Mouse (Mus musculus): ENCODE measurements around the gene Tnfaip2.

The Tnfaip2 gene

DNA sequence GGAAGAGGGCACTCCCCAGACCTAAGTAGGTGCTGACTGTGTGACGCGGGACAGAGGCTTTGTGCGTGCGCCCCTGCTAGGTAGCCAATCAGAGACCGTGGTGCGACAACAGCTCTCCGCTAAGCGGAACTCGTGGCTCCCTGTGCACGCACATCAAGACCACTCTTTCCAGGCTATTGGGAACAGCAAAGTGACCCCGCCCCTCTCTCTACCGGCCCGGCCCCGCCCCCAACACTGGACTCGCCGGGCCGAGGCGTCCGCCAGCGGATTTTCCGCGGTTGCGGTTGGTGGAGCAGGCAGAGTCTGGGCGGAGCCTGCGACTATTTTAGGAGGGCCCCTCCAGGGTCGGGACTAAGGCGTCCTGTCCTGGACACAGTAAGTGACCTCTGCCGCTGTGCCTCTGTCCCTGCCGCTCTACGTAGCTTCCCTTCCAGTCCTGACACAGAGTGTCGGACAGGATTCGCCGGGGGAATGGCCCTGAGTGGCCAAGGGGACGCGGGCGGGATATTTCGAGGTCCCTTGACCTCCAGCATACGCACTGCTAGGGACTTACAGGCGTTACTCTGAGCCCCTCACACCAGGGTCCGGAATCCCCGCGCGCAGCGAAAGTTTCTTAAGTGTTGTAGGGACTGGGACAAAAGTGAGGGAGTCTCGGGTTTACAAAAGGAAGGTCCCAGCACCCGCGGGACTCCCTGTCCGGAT is at the start of gene Tnfaip2:
Gene Tnfaip2, plus strand, starts transcription at position 161 of the 702 bp plus-strand sequence.
- in situ Hi-C loops (cut with MboI, MseI): no loop called here

GRCm38 (mm10) chr12:111394008-111394407 is 48.3 kb upstream of the Tnfaip2 start:
- in situ Hi-C loops (cut with MboI, MseI): no loop called here

- in situ Hi-C loops (cut with MboI, MseI): no loop called here
Observed at GRCm38 (mm10) chr12:111396997-111397396, 45.3 kb upstream of the Tnfaip2 start.

DNA sequence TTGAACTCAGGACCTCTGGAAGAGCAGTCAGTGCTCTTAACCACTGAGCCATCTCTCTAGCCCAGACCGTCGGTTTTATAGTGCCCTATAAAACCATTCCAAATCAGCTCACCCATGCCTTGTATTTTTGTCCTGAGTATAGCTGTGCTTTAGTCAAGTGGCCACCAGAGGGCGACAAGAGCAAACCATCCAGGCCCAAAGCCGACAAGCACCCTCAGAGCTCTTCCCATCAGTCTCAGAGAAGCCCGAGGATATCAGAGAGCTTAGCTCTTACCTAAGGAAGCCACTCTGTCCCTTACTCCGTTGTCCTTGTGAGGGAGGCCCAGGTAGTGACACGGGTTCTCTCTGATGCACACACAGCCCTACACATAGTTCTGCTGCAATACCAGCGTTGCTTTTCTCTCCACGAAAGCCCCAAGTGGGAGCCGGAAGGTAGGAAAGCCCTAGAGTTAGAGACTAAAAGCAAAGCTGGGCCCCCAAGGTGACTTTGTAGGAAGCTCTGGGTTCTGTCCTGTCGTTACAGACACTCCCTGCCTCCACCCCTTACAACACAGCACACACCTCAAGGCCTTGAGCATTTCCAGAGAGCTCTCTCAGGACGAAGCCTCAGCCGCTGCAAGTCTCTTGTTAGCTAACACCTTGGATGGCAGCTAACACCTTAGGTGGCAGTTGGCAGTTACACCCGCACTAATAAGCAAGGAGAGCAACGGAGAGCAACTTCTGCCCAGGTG is 40.6 kb upstream of the Tnfaip2 start:
- in situ Hi-C loops (cut with MboI, MseI): loop anchor here in 1 of 2 experiments (25.0 kb wide), 1 partner anchor 1511 kb away; no protein-coding TSS in a partner anchor

DNA sequence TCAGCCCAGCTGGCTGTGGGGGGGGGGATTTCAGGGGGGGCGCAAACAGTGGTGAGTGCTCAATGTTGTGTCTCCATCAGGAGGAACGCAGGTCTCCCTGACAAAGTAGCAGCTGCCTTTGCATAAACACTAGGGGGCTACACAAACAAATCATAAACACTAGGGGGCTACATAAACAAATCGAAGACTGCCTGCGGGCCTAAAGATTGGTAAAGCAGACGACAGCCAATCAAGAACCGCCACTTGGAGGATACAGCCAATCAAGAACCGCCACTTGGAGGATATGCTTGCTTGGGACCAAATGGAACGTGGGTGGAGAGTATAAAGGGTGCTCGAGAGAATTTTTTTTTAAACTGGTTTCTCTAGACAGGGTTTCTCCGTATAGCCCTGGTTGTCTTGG is 37.4 kb upstream of the Tnfaip2 start:
- in situ Hi-C loops (cut with MboI, MseI): loop anchor here in 1 of 2 experiments (25.0 kb wide), 1 partner anchor 1507 kb away; no protein-coding TSS in a partner anchor

DNA sequence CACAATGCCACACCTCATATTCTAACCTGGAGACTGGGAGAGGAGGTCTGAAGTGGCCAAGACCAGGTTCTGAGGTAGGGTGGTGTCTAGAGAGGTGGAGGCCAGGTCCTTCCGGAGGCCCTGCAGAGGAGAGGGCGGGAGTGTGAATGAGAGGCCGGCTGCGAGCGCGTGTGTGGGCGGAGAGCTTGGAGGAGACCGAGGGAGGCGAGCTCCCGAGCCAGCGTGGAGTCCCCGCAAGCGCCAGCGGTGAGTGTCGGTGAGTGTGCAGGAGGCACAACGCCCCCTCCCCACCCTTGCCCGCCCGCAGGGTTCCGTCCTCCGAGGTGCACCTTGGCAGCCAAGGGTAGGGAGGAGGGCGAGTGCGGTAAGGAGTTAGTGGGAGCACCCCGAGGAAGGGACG is 35.6 kb upstream of the Tnfaip2 start, which contains the start of gene Lbhd2:
Gene Lbhd2, plus strand, starts transcription at position 188 of the 400 bp plus-strand sequence.
- in situ Hi-C loops (cut with MboI, MseI): loop anchor here in 1 of 2 experiments (25.0 kb wide), 1 partner anchor 1506 kb away; no protein-coding TSS in a partner anchor

DNA sequence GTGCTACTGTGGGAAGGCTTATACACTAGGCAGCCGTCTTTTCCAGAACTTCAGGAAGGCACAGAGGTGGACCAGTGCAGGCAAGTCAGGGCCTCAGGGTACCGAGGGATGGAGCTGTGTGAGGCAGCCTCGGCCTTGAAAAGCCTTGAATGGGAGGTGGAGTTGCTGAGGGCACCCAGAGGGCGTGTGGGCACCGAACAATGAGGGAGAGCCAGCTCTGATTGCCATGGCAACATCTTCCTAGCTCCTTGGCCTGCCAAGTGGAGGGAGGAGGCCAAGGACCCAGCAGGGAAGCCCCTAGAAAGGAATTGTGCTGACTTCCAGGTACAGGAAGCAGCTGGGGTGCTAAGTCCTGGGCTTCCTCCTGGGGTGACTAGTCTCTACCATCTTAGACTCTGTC is 32.7 kb upstream of the Tnfaip2 start:
- in situ Hi-C loops (cut with MboI, MseI): loop anchor here in 1 of 2 experiments (25.0 kb wide), 1 partner anchor 1503 kb away; no protein-coding TSS in a partner anchor

GRCm38 (mm10) chr12:111411631-111412355 is 30.5 kb upstream of the Tnfaip2 start:
- in situ Hi-C loops (cut with MboI, MseI): loop anchor here in 1 of 2 experiments (25.0 kb wide), 1 partner anchor 1501 kb away; no protein-coding TSS in a partner anchor

- in situ Hi-C loops (cut with MboI, MseI): loop anchor here in 1 of 2 experiments (25.0 kb wide), 1 partner anchor 1500 kb away; no protein-coding TSS in a partner anchor
Observed at GRCm38 (mm10) chr12:111412581-111413284, 29.5 kb upstream of the Tnfaip2 start.

DNA sequence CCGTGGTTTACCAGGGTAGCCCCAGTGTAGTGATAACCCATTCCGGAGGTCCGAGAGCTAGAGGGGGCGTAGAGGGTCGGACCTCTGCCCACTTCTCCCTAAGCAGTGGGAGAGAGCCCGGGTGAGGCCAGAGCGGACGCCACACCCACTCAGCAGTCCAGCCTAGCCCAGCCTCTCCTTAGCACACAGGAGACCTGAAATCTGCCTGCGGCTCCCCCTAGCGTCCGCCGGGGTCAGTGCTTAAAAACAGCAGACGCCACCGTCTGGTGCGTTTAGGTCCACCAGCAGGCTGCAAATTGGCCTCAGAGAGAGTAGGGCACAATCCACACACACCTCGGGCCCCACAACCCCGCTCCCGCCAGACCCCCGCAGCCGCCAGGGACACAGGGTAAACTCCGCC is 29.0 kb upstream of the Tnfaip2 start:
- in situ Hi-C loops (cut with MboI, MseI): loop anchor here in 1 of 2 experiments (25.0 kb wide), 1 partner anchor 1499 kb away; no protein-coding TSS in a partner anchor

DNA sequence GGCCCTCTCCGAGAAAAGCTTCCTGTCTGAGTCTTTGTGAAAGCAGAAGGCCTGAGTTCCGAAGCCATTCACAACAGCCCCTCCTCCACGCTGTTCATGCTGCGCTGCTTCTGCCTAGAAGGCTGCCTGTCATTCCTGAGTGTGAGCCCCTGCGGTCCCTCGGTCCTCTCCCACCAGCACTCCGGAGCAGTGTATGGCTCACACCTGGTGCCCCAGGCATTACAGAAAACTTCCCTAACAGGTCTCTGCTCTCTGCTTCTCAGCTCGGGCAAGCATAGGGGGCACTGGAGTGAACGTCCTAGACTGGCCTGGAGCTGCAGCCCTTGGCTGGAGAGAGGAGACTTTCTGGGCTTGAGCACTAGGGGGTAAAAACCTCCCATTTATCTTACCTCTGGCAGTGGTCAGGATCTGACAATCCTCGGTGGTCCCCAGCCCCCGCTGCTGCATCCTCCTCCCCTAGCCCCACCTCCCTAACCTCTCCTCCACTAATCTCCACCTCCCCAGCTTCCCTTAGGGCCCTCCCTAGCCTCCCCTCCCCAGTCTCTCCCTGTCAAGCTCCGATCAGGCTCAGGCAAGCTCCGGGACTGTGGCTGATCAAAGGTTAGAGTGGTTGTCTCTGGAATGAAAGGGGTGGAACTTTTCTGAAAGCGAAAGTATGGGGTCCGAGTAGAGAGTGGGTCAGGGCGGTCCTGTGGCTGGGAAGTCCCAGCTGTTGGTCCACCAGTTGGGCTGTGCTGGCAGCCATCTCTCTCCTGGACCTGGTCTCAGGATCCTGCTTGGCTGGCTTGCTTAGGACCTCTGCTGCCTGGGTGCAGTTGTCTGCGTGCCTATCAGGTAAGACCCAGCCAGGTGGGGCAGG is 25.1 kb upstream of the Tnfaip2 start, which contains the start of gene Exoc3l4:
Gene Exoc3l4, plus strand, starts transcription at position 97 of the 859 bp plus-strand sequence.
- in situ Hi-C loops (cut with MboI, MseI): loop anchor here in 1 of 2 experiments (25.0 kb wide), 1 partner anchor 1495 kb away; no protein-coding TSS in a partner anchor

GRCm38 (mm10) chr12:111419918-111420317 is 22.4 kb upstream of the Tnfaip2 start:
- in situ Hi-C loops (cut with MboI, MseI): loop anchor here in 1 of 2 experiments (25.0 kb wide), 1 partner anchor 1492 kb away; no protein-coding TSS in a partner anchor

- in situ Hi-C loops (cut with MboI, MseI): loop anchor here in 1 of 2 experiments (25.0 kb wide), 1 partner anchor 1491 kb away; no protein-coding TSS in a partner anchor
Observed at GRCm38 (mm10) chr12:111420946-111421709, 21.1 kb upstream of the Tnfaip2 start.

DNA sequence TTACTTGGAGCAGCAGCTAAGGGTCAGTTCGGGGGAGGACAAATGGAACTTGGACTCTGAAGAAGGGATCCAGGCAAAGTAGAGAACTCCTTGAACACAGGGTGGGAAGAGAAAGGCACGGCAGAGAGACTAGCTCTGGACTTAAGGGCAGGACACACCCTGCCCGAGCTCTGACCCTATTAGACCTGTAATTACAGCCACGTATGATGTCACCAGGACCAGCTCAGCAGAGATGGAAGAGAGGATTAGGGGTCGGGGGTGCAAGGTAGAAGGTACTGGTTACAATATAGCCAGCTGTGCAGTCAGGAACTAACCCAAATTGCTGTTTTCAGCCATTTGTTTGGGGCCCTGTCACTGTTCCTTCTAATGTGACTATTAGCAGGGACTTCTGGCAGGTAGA is 19.4 kb upstream of the Tnfaip2 start:
- in situ Hi-C loops (cut with MboI, MseI): loop anchor here in 1 of 2 experiments (25.0 kb wide), 1 partner anchor 1489 kb away; no protein-coding TSS in a partner anchor

GRCm38 (mm10) chr12:111423570-111424129 is 18.6 kb upstream of the Tnfaip2 start:
- in situ Hi-C loops (cut with MboI, MseI): loop anchor here in 1 of 2 experiments (25.0 kb wide), 1 partner anchor 1489 kb away; no protein-coding TSS in a partner anchor

DNA sequence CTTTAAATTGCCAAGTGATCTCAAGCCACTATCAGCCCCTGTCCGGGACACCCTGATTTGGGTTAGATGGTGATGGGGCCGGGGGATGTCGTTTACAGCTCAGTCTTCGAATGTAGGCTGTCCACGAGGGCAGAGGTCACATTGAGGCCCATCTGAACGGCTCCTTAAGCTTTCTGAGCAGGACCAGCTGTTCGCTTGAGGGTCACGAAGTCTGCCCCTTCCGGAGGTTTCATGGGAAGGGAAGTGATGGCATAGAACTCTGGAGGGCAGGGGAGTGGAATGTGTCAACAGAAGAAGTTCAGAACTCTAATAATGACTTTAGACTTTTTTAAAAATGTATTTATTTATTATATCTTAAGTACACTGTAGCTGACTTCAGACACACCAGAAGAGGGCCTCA is 17.7 kb upstream of the Tnfaip2 start:
- in situ Hi-C loops (cut with MboI, MseI): loop anchor here in 1 of 2 experiments (25.0 kb wide), 1 partner anchor 1488 kb away; no protein-coding TSS in a partner anchor

DNA sequence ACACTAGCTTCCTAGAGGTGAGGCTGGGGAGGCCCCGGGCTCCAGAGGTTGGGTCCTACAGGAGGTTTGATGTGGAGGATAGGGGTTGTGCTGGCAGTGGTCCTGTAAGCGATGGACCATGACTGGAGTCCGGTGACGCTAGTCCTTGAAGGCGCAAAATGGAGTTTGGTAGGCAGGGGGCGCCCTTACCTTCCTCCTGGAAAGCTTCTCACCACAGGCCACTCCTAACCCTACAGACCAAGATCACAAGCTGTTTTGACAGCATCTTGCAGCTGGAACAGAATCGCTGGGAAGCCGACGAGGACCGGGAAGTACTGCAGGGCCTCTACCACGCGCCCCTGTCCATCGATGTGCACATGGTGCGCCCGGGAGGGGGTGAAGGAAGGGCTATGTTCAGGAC is 17.0 kb upstream of the Tnfaip2 start:
- in situ Hi-C loops (cut with MboI, MseI): no loop called here

All from T-helper 17 cell (primary cell).